Mouse (Mus musculus): ENCODE results near the gene Tmem254b.
"Not testable (repeated sequence)": the region's sequence is repeated elsewhere in the genome, so short reads cannot be mapped to it uniquely, and the experiment has no call there.

The Tmem254b gene

DNA sequence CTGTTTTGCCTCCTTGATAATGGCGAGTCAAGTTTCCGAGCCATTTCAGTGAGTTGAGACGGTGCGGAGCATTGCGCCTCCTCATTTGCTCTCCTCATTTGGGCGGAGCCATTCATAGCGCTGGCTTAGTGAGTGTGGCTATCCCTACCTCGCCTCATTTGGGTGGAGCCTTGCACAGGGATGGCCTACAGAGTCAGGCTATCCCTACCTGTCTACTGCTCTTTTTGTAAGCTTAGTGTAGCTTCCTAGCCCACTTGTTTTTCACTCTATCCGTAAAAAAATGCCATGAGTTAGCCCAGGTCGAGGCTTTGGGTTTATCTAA, at the start of gene Tmem254b:
Tmem254b (minus strand) TSS at position 116 of the 322 bp plus-strand sequence.
- not testable (repeated sequence) for DNase-seq (ENCODE audit: low spot score)

DNA sequence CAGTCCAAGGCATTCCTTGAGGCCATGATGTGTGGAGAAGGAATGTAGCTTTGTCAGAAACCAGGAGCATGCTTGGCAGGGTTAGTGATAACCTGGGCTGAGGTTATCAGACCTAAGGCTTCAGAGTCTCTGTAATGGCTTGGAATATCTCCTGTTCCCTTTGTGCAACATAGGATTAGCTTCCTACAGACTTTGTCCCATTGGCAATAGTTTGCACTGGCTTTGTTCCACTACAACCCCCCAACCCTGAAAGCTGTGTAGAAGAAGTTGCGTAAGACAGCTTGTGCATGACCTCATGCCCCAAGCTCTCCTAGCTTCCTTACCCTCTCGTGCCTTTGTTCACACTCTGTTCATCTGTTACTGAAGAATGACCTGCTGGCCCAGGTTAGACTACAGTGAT, 30.3 kb upstream of the Tmem254b start:
- not testable (repeated sequence) for DNase-seq (ENCODE audit: low spot score)

DNA sequence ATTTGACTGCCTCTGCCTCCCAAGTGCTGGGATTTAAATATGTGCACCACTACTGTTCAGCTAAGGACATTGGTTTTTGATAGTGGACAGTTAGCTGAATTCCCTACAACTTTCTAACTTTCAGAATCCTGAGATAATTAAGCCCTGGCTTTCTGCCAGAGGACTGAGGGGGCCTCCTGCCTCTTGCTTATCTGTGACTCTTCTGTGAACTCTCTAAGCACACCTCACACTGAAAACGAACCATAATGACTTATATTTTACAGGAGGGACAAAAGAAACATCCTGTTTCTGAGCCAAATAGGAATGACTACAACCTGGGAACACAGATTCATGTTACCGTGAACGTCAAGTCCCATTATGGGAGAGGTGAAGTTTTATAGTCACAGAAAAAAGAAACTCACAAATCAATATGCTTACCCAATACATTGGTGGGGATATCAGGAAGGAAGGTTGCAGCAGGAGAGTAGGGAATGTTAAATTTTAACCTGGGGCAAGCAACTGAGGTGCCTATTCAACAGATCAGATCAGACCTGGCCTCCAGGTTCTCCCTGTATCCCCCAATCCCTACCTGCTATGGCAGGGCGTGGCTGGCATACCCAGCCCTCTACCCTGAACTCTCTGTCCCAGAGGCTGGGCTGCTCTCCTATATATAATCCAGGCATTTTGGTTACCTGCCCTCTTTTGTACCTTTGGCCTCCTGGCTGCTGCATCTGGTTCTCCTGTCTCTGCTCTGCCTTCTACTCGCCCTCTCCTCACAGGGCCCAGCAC, 9.6 kb upstream of the Tmem254b start:
- DNase-seq (ENCODE audit: low spot score): not testable (repeated sequence)

DNA sequence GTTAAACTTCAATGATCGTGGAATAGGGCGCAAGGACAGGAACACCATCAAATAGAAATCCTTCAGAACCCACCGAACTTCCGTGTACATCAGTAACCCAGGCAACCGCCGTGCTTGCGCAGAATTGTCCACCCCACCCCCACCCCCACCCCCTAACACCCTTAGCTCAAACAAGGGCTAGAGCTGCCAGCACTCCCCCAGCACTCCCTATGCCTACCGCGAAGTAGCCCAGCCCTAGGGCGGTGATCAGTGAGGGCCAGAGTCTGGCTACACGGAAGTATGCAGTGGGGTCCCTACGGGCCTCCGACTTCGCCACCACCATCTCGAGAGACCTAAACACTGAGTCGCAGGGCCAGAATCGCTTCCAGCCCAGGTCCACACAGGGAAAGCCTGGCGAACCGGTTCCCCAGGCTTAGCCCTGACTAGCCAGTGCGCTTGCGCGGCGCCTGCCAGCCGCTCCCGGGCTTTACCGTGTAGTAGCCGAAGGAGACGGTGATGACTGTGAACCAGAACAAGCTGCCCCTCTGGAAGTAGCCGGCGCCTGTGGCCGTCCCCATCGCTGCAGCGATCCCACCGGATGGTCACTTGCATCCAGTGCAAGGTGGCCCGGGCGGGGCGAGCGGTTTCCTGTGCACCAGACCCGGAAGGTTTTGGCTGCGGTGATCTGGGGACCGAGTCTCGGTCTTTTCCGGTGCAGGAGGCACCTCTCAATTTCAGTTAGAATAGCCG, 480 bp downstream of the Tmem254b start:
- not testable (repeated sequence) for DNase-seq (ENCODE audit: low spot score)

DNA sequence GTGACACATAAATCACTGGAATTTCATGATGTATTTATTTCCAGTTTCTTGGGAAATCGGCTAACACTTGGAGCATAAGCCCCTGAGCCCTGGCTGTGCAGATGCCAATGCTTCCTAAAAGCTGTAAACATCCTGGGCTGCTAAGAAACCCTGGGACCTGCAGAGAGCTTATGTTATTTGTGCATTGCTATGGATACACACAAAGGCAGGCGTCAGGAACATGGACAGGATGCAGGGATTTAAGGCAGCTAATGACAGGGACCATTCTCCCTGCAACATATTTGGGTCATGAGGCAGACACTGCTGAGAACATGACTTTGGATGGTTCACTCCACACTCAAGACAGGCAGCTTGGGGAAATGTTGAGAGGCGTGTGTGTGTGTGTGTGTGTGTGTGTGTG, 9.0 kb downstream of the Tmem254b start:
- DNase-seq (ENCODE audit: low spot score): not testable (repeated sequence)

DNA sequence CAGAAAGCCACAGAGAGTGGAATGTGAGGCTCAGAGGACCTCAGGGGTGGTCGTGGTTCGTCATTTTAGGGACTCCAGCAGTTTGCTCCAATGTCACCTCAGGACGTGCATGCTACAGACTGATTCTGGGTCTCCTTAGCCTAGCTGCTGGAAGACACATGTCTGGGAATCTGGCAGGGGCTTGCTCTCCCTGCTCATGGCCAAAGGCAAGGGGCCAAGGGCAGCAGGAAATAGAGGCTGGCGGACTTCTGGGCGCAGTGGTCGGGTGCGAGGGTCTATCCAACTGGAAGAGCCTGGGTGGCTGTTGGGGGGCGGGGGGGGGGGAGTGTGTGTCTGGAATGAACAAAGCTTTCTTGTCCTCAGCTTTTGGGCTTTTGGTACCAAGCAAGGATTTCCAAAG, 18.5 kb downstream of the Tmem254b start:
- not testable (repeated sequence) for DNase-seq (ENCODE audit: low spot score)

DNA sequence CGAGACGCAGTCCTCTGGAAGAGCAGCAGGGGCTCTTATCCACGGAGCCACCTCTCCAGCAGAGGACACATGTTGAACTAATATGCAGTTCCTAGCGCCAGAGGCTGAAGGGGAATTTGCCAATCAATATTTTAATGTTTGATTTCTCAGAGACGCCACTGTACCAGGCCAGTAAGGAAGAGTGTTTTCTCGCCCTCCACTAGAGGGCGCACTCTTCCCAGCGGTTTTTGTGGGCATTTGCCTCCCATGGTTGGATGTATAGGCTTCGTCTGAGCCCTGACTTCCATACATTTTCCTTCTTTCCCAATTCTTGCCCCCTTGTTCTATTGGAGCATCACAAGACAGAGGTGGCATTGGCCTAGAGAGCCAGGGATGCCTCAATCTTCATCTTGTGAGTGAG, 20.2 kb downstream of the Tmem254b start:
- DNase-seq (ENCODE audit: low spot score): not testable (repeated sequence)

DNA sequence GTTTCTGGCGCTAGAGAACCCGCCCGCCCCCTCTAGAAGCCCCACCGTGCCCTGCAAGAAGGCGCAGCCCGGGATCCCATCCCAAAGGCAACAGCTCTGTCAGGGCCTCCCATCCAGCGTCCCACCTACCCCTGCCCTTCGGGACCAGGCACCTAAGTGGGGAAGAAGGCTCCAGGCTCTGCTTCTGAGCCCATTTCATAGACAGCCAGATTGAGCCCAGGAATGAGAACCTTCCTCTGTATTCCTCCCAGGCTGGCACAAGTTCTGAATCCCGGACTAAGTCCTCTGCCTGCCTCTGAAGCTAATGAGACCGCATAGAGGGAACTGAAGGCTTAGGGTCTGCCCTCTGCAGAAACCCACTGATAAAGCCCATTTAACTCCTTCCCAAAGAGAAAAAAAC, 24.5 kb downstream of the Tmem254b start, which contains the start of gene Plac9b:
Plac9b (minus strand) TSS at position 101 of the 400 bp plus-strand sequence.
- DNase-seq (ENCODE audit: low spot score): not testable (repeated sequence)

DNA sequence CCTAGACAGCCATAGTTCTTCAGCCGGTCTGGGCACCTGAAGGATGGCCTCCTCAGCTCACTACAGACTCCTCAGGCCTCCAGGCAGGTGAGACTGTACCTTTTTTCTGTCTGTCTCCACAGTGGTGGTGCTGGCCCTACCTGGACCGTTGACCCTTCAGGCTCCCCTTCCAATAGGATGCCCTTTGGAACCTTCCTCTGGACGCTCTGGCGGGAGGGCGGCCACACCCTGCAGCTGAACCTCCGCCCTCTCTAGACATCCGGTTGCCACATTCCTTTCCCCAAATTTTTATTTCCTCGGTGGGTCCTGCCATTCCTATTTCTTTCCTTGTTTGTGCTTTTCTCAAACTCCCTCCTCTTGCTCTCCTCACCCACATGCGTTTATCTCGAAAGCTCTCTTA, 25.2 kb downstream of the Tmem254b start:
- not testable (repeated sequence) for DNase-seq (ENCODE audit: low spot score)

DNA sequence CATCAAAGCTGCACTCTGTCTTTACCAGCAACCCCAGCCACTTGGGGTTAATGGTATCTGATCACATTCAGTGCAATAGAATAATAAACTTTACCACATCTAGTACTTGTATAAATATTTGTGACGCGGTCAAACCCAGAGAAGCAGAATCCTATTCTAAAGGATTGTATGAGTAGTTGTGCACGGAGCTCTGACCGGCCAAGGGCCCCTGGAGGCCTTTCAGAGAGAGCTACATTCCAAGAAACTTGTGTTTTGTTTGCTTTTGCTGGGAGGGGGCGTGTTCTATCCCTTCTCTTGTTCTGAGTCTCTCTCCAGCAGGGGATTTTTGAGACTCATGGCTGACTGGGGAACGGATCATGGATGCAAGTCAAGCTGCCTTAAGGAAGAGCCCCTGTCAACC, 31.8 kb downstream of the Tmem254b start:
- DNase-seq (ENCODE audit: low spot score): not testable (repeated sequence)

DNA sequence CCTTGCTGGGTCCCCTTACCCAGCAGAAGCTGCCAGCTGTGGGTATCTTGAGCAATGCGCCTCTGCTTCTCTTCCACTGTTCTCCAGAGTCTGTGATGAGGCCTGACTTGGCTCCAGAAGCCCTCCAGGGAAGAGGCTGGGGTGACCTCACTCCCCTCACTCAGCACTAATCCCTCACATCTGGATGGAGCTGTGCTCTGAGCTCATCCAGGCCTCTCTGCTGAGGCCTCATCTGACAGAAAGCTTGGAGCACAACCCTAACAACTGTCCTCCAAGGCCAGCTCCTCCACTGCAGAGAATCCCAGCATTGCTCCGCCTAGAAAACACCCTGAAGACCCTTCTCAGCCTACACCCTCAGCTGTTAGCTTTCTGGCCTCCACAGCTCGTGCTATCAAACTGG, 32.9 kb downstream of the Tmem254b start:
- DNase-seq (ENCODE audit: low spot score): not testable (repeated sequence)

DNA sequence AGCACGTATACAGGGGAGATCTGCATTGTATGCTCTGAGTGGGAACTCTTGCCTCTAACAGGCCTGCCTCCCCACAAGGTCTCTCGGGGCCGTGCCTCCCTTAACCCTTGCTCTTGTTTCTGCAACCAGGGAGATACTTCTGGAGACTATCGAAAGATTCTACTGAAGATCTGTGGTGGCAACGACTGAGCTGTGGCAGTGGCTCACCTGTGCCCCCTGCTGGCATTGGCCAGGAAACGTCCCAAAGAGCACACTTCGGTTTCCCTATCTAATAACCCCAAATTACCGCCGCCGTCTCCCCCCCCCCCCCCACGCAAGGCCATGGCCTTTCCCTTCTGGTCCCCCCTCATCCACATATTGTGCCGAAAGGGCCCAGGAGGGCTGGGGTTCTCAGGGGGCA, 41.6 kb downstream of the Tmem254b start:
- not testable (repeated sequence) for DNase-seq (ENCODE audit: low spot score)

DNA sequence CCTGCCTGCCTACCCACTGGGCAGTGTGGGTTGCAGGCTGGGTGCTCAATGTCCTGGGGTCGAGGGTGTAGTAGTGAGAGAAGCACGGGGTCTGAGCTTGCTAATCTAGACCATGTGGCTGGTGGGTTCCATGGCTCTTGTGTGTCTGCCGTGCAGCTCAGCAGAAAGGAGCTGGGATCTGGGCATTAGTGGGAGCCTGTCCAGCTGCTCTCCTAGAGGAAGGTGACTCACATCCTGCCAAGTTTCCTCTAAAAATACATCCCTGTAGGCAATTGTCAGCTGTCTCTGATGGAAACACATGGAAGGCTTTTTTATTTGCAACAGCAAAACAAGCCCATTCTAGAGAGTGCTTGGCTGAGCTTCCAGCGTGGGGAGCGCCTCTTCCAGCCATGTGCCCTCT, 44.4 kb downstream of the Tmem254b start:
- DNase-seq (ENCODE audit: low spot score): not testable (repeated sequence)

DNA sequence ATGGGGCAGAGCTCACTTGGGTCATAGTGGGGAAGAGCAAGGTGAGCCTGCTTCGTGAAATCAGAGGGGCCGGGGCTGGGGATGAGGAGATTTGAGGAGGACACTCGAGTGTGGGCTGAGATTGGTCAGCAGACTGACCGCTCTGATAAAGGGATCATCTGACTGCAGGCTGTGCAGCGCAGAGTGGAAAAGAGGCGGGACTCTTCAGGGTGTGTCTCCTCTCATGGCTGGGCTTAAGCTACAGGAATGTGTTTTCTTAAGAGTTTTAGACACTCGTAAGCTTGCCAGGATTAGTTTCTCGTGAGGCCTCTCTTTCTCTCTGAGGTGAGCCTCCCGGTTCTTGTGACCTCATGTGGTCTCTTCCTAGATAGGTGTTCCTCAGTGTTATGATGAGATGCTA, 45.7 kb downstream of the Tmem254b start:
- DNase-seq (ENCODE audit: low spot score): not testable (repeated sequence)

DNA sequence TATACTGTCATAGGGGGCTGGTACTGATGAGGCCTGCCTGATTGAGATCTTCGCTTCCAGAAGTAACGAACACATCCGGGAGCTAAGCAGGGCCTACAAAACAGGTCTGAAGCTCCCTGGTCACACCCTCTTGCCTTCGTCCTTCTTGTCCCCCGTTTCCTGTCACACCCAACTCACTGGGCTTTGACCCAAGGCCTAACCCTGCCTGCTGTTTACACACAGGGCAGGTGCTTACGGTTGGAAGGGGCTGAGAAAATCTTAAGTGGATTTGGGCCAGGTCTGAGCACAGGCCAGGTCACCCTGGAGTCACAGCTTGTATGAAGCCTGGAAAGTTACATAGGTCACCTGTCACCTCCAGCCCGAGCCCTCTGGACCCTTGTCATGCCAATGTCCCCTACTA, 50.8 kb downstream of the Tmem254b start:
- not testable (repeated sequence) for DNase-seq (ENCODE audit: low spot score)

All from left cerebral cortex, adult 11 months (tissue).